Mouse (Mus musculus) brain, adult 10 weeks (tissue): ENCODE data around the gene Sept4. TPM values are rescaled to one million over a fixed set of nuclear protein-coding genes. Genes with fewer than 3 reads are reported as not detected.

Experiments
- polyA plus RNA-seq: library from polyadenylated mRNA; stranded (reverse); fragments of 350-450 nt; fragmentation: Illumina TruSeq; extraction: RNeasy Lipid Tissue Mini Kit (QIAGEN cat#74804); gene quantifications from one replicate; pipeline ENCODE4 v1.2.3, GENCODE M21; 2015; ENCODE audit warnings: low read depth, low replicate concordance

Sept4 gene
- 375 TPM for polyA plus RNA-seq

DNA sequence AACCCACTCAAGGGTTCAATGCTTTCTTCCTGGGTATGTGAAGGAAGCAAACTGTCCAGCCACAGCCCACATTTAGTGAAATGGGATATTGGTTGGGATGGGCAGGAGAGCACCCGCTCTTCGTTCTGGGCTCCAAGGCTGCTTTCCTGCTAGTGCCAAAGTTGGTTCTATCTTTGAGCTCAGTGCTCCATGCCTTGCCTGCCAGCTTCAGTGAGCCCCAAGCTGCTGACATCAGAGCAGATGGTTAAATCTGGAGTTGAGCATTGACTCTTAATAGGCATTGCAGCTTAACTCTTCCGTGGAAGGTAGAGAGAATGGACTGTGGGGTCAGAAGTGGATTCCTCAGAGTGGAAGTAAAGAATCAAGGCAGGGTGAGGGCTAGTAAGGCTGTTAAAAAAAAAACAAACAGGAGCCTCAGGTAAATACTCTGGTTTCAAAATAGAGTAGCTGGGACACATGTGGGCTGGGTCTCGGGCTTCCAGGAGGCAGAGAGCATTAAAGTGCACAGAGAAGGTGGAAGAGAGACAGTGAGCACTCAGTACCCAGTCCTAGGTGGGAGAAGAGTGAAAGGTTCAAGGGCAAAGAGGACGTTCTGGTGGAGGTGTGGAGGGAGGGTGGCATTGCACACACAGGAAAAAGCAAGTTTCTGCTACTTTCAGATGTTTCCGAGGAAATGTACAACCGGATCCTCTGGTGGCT, at the start of gene Sept4:
Gene Sept4 (plus strand): TSS at position 649 of the 699 bp plus-strand sequence.

DNA sequence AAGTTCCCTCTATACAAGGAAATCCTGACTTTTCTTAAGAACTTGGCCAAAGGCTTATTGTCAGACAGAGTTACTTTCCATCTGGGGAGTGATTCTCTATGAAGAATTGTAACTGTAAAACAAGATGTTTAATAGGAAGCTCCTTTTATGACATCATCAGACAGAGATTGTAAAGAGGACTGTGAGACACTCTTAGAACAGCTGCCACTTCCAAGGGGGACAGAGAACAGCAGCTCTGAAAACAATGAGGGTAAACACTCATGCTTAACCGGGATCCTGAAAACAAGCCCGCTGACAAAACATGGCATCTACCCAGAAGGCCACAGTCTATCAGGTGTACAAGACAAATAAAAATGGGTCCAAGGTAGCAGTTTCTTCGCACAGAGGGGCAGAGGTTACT, 2.2 kb upstream of the Sept4 start, which contains the start of gene Gm11492:
Gene Gm11492 (plus strand): TSS at position 153 of the 400 bp plus-strand sequence.

DNA sequence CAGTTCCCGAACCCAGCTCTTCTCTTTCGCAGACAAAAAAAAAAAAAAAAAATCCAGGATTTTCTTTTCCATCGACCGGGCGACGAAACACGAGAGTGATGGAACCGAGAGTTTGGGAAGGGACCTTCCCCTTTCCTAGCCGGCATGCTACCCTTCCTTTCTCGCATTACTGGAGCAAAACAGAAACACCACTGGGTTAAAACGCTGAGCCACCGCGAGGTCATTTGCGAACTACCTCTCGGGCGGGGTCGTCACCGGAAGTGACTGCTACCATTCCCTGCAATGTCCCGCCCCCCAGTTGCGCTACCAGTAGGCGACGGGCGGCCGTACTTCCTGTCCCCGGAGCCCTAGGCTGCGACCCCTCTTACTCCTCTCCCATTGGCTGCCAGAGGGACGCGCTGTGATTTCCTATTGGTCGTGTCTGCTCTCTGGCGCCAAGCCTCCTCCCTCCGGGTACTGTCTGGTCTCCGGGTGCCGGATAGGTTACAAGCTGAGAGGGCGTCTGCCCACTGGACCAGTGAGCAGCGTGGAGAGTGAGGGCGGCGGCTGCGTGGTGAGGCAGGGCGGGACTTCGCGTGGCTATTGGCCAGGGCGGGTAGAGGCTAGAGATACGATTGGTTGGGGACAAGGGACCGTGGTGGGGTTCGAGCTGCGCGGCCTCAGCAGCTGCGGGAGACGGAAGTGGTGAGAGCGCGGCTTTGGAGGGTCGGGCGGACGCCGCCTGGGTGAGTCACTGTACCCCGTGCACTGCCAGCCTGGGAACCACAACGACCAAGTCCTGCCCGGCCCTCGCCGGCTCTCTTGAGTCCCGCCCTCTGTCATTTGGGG, 23.0 kb downstream of the Sept4 start, which contains the start of gene Mtmr4:
Gene Mtmr4 (plus strand): TSS at position 637 of the 828 bp plus-strand sequence.

DNA sequence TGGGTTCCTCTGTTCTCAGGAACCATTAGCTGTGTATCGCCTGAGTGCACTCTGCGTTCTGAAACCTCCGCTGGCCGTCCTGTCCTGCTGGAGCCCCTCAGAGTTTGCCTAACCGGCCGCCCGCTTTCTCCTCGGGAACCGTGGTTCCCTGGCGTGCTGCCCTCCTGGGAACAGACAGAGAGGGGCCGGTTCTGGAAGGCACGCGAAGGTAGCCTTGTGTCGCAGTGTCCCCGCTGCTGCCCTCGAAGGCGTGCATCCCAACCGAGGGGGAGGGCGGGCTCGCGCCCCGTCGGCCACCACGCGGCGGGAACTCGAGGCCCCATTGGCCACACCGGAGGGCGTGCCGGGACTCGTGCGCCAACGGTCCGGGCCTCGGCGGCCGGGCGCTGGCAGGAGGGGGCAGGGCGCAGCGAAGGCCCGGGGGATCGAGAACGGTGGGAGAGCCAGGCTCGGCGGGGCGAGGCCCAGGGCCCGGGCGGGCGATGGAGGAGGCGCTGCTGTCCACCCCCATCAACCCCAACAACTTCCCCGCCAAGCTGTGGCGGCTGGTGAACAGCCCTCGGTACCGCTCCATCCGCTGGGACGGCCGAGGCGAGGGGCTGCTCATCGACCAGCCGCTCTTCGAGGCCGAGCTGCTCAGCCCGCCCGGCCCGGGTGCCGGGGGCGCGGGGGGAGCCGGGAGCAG, 48.2 kb downstream of the Sept4 start, which contains the start of gene Hsf5:
Gene Hsf5 (plus strand): TSS at position 375 of the 685 bp plus-strand sequence.

Other genes starting within 250 kb of the Sept4 start
- gene Ppm1e, start 209.9 kb upstream of the Sept4 start, polyA plus RNA-seq = 90.0 TPM
- 4.5 TPM for gene Rad51c, start 163.9 kb upstream of the Sept4 start, polyA plus RNA-seq
- 0.52 TPM for gene Tex14, start 163.8 kb upstream of the Sept4 start, polyA plus RNA-seq
- gene Gm11492, start 2.2 kb upstream of the Sept4 start, polyA plus RNA-seq = not detected
- 40.4 TPM for gene Mtmr4, start 23.3 kb downstream of the Sept4 start, polyA plus RNA-seq
- 0.43 TPM for gene Hsf5, start 48.3 kb downstream of the Sept4 start, polyA plus RNA-seq
- gene Rnf43, start 93.8 kb downstream of the Sept4 start, polyA plus RNA-seq = 1.7 TPM
- gene Supt4a, start 168.6 kb downstream of the Sept4 start, polyA plus RNA-seq = 169 TPM
- gene Tspoap1, start 191.6 kb downstream of the Sept4 start, polyA plus RNA-seq = 145 TPM
- gene Mpo, start 224.7 kb downstream of the Sept4 start, polyA plus RNA-seq = not detected